Mouse (Mus musculus) ovary, postnatal 14 days (tissue): ENCODE results near the gene Brd7.

Experiments
- DNase-seq: peaks from one replicate; pipeline ENCODE4 v3.0.0; 2022; ENCODE audit warnings: low spot score

Gene Brd7

DNA sequence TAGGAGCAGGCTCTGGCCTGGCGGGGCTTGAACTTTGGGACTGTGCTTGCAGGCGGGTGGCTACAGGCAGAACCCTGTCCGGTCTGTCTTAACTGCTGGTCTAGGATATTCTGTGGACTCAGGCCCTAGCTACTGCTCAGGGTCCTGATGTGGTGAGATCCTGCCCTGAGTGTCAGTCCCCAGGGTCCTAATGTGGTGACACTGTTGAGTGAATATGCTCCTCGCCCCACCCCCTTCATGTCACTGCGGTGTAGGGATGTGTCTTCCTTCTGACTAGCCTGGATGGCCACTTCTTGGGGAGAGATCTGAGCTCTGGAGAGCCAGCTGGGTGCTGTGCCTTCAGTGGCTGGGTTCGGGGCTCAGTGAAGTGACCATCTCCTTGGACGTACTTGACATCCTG lies 52.1 kb downstream of the Brd7 start:
- no peak for DNase-seq

DNA sequence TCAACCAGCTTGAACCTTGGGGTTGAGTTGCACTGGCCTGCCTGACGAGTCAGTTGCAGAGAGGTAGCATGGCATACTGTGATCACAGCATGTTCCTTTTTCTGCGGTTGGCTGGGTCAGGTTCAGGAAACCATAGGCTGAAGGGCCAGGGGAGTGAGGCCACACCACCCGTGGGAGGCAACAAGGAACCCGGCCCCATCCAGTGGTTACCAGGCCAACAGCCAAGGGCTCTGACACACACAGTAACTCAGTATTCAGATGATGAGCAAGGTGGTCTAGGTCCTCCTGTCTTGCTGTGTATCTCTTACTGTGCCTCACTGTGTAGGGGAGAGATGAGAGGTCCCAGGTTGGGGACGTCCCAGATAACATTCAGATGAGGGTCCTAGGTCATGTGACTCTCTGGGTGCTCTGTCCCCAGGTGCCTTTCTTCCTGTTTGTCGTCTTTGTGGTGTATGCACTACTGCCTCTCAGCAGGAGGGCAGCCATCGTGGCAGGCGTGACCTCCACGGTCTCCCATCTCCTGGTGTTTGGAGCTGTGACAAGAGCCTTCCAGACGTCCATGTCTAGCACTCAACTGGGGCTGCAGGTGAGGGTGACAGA lies 52.6 kb downstream of the Brd7 start:
- DNase-seq: no peak

DNA sequence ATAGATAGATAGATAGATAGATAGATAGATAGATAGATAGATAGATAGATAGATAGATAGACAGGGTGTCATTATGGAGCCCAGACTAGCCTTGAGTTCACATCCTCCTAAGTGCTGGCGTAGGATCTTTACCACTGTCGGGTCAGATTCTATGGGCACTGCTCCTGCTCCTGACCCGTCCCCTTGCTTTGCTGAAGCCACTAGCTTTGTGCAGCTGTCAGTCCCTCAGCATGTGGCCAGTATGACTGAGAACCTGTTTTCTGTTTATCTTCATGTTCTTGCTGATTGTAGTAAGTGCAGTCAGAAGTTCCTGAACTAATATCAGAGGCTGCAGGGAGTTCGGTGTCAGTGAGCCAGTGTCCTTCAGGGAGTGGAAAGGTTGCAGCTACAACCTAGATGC lies 54.3 kb downstream of the Brd7 start:
- no peak for DNase-seq

DNA sequence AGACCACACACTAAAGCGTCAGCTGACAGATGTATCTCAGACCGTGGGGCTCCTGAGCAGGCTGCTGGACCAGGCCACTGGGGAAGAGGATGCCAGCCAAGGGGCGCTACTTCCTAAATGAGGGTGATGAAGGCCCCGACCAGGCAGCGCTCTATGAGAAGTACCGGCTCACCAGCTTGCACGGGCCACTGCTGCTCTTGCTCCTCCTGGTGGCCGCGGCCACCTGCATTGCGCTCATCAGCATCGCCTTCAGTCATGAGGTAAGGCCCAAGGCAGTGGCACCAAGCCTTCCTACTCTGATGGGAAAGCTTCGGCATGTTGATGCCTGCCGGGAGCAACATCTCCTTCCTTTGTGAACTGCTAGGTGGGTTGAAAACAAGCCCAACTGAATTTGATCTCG lies 55.5 kb downstream of the Brd7 start:
- no peak for DNase-seq

DNA sequence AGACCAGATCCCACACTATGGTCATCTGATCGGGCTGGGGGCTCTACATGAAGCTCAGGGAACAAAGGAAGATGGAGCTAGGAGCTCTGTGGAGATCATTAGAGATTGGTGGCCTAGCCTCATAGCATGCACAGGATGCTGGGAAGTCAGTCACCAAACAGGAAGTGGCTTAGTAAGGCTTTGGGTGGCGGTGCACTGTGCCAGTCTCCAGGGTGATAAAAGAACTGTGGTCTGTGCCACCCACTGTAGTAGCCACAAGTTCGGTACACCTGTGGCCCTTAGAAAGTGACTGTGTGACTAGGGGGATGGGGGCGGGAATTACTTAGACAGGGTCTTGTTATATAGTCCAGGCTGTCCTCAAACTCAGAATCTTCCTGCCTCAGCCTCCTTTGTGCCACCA lies 56.2 kb downstream of the Brd7 start:
- DNase-seq: no peak

DNA sequence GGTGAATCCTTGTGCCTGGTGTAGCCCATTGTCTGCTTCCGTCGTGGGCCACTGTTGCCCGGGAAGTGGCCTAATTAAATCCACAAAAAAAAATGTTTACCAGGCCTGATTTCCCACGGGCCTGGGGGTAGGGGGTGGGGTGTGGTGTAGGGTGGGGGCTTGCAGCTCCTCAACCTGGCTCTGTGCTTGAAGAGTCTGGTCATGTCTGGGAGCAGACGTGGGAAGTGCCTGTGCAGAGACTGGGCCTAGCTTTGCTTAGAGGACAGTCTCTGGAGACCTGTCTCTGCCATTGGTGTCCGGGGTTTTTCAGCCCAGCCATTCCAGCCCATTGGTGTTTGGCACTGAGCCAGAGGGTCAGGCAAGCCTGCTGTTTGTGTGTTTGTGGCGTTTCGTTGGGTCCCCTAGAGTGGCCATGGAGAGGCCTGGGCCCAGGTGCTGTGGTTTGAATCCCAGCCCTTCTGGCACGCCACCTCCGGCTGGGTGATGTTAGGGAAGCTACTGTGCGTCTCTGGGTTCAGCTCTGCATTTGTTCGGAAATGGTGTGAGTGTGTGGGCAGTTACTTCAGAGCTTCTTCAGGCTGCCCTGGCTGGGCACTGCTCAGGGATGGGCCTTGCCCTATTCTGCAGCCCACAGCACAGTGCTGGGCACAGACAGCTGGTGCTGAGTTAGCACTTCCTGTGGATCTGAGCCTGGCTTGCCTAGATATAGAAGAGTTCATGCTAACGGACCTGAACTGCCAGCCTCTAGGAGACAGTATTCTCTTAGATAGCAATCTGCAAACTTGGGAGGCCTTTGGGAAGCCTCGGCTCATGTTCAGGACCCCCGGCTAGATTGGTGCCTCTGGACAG lies 60.2 kb downstream of the Brd7 start:
- no peak for DNase-seq

DNA sequence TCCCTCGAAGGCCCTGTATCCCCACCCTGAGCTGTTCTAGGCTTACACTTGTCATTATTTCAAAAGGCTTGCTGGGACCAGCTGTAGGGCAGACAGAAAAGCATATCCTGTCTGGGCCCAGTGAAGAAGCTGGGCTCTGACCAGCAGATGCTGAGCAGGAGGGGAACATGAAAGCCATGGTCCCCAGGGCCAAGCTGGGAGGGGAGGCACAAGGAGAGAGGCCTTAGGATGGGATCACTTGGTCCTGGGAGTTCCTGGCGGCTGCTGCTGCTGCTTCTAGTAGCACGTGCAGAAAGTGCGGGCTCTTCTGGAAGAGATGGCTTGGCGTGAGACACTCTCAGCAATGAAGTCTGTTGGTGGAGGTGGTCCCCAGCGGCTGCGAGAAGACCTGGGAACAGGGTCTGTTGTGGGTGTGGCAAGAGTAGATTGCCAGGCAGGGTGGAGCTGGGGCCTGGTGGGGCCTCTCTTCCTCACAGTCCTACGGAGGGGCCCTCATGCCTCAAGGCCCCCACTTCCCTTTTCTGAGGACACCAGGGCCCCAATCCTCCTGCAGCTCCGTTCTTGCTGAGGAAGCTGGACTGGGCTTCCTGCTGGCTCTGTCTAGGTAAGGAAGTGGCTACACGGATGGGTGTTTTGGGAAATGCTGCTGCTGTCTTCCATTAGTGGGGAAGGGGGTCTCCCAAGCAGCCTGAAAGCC lies 61.9 kb downstream of the Brd7 start:
- no peak for DNase-seq

DNA sequence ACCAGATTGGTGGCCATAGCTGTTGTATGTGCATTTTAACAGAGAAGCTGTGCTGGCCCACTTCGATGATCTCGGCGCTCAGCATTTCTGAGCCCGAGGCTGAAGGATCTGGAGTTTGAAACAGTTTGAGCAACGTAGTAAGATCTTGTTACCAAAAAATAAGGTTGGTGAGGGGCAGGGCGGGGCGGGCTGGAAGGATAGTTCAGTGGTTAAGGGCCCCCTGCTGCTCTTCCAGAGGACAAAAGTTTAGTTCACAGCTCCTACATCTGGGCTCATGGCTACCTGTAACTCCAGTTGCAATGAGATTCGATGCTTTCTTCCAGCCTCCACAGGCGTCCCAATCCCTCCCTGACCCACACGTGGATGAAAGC lies 63.3 kb downstream of the Brd7 start:
- no peak for DNase-seq

DNA sequence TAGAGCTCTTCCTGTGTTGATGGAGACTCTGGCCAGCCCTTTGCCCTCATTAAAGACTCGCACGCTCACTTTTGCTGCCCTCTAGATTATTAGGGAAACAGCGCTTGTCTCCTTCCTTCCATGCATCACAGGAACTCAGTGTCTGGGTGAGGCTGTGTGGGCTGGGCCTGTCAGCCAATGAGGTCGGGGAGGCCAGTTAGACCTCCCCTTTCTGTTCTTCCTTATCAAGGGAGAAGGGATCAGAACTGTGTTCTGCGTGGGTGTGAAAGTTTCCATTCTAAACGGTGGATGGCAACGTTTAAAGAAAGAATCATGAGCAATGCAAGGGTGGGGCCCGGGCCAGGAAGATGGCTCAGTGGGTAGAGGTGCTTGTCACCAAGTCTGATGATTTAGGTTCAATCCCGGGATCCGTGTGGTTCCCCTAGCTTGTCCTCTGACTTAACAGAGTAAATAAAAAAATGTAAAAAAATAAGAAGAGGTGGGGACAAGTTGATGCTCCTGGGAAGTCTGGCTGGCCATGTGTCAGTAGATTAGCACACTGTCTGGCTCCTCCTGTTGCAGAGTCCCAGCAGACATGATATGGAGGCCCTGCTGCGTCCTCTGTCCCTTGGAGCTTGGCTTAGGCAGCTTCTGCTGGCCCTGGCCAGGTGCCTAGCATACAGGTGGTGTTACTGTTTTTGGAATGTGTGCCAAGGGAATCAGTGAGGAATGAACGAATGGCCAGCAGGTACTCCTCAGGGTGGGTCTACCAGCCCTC lies 63.8 kb downstream of the Brd7 start:
- DNase-seq: no peak

DNA sequence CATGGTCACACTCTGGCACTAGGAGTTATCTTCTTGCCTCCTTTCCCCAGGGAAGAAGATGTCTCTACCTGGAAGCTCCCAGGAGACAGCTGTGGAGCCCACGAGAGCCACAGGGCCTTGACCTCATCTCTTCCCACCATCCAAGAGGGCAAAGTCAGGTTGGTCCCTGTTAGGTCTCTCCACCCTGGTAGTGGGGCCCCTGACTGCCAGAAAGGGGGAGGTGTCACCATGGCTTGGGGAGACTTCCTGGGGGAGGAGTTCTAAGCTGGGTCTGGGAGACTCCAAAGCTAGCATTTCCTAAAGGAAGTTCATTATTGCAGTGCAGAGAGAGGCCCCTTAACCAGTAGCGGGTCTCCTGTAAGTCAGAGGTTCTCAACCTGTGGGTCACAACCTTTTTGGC lies 67.0 kb downstream of the Brd7 start:
- DNase-seq: no peak

DNA sequence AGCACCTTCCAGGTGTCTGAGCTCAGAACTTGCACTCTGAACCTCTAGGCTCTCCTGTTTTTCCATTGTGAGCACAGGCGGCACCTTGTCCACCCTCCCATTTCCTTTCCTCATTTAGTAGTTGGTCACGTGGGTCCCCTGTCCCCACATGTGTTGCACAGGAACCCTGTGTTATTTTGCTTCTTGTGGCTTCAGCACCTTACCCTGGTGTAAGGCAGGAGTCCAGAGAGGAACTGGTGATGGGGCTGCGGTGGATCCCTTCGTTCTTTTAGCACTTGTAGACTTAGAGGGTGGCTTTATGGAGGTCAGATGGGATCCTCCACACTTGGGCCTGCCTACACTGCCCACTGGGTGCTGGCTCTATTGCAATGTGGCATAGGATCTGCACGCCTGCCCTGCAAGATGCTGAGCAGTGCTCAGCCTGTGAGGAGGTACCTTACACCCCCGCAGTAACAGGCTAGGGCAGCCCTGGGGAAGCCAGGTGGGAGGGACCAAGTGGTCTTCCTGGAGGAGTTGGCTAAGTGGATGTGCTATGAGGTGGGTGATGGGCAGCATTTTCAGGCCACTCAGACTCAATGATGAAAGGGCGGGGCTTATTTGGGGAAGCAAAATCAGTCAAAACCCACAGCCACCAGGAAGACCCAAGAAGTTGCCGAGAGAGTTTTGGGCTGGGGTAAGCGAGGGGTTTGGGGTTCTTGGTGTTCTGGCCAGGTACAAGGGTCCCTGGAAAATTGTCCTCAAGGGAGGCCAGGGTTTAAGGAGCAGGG lies 68.2 kb downstream of the Brd7 start:
- DNase-seq: no peak

DNA sequence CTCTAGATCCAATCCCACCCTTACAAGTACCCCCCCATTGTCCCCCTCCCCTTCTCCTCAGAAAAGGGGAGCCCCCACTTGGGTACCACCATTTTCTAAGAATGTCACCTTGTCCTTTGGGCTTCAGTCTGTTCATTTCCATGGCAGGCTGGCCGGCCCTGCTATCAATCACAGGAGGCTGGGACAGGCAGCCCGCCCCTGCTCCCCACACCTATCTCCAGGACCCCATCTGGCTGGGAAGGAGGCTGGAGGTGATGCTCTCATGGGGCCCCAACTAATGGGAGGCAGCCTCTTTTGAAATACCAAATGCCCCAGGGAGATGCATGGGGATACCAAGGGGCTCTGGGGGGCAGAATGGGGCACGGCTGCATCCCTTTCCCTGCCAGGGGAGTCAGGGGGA lies 69.1 kb downstream of the Brd7 start:
- DNase-seq: no peak

DNA sequence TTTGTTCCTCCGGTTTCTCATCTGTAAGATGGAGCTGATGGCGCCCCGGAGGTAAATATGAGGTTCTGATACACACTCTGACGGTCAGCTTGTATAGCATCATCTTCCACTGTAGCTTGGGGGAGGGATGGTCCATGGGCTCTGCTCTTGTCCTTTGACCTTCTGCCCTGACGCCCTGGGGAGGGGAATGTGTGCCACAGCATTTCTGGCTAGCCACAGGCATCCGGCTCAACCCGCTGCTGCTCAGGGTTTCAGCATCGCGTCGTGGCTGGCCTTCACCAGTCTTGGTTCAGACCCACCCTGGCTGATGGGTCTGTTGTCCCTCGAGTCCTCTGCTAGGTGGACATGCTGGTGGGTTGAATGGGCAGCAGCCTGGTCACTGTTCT lies 70.7 kb downstream of the Brd7 start:
- DNase-seq: no peak

DNA sequence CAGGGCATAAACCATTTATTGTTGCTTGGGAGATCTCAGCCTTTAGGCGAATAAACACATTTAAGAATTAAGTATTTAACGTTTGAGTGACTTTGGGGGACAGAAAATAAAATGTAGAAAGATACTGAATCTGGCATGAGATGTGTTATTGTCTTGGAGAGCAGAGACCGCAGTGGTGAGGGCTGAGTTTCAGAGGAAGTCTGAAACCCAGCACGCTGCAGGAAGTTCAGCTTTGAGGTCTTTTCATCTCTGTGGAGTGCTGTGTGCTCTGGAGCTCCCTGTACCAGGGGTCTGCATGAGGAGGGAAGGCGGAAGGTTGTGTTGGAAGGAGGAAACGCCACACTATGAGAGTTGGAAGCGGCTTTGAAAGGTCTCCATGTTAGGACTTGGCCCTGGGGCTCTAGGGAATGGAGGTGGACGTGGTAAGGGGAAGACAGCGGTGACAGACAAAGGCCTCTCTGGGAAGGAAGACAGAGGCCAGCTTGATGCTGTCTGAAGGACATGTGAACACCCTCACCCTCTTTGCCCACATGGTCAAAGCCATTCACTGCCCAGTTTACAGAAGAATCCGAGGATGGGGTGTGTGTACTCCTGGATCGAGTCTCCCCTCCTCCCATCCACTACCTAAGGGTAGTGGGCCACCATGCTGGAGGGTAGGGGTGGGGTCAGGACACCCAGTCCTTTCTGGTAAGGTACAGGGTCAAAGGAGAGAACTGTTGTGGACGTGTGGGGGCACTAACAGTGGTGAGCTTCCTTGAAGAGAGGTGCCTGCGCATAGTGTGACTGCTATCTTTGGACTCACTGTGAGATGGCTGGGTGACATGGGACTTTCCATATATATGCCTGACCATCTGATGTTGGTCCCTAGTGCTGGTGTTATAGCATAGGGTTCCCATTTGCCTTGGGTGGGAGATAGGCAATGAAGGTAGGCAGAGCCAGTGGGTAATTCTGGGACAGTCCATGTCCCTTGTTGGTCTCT lies 71.4 kb downstream of the Brd7 start:
- DNase-seq: no peak

DNA sequence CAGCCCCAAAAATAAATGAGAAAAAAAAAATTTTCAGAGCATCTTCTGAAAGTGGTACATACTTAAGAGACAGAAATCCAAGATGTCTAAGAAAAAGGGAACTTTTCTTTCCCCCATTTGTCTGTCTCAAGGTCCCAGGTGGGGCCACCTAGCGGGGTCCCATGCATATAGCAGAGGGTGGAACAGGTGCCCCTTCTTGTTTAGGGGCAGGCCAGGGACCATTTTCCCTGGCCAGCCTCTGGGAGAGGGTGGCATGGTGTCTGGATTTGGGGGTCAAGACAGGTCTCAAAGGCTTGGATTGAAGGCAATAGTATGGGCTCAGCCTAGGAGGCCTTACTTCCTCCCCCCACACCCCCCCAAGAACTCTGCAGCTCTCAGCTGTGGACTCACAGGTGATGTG lies 72.1 kb downstream of the Brd7 start:
- DNase-seq: no peak

DNA sequence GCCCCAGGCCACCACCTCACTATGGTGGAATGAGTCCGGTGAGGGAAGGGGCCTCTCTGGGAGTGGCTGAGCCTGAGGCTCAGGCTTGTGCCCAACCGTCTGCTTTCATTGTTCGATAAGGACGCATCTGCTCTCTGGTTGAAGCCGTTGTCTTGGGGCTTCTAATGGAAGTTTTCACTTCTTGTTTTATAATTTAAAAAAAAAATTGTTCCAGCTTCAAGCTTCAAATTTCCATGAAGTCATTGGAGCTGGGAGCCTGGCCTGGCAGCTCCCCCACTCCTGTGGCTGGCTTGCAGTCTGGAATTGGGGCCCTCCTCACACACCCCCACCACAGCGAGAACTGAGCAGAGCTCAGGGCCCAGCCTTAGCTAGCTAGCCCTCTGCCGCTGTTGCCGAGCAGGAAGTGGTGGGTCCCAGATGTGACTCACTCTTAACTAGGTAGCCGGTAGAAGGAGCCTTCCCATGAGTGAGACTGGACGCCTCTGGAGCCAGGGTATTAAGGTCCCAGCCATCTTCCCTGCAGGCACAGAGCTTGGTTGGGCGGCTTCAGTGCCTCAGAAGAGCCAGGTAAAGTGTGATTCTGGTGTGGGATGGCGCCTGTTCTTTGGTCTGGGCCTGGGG lies 73.3 kb downstream of the Brd7 start:
- no peak for DNase-seq

DNA sequence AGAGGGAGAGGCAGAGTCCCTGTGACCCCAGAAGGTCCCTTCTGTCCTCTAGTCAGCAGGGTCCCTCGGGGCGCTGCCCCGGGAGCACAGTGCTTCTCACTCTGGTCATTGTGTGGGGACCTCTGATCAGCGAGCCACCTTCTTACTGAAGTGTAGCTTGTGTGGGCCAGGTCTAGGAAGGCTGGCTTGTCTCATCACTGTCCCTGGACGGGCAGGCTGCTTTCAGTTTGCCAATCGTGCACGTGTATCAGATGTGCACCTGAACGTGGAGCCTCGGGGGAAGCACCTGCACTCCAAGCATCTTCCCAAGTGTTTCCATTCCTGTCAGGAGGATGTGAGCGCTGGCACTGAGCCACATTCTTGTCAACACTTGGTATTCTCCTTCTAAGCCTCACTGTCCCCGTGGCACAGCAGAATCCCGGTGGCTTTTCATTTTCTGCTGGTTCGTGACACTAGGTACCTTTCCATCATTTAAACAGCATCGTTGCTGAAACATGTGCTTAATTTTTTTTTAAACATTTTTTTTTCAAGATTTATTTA lies 75.5 kb downstream of the Brd7 start:
- no peak for DNase-seq

DNA sequence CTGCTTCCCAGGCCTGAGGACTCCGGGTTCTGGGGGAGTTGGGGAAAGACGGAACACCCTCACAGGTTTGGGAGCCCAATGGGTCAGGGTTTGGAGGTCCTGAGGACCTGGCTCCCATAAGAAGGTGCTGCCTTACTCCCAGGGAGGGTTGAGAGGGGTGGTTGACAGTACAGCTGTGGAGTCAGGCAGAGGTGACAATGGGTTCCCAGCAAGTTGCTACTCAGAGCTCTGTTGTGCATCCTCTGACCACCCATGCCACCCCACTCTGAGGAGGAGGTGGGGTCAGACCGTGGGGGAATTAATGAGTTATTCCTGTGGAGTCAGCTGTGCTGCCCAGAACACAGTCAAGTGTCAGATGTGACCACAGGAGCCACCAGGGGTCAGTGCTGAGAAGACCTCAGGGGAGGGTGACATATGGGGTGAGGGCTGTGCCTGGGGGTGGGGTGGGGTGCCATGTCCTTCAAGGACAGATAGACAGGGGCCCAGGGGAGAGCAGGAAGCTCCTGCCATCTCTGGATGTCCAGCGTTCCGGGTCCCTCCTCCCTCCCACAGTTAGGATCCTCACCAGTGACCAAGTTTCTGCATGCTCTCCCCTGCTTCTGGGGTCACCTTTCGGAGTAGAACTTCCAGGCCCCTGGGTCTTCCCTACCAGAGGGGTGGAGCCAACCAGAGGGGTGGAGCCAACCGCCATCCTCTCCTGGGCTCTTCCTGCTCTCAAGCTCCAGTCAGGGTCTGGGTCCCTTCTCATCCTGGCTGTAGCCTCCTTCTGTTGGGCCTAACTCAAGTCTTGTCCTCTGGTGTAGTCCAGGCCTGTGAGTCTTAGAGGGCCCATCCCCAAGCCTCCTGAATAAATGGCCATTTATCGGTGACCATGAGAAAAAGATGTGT lies 76.3 kb downstream of the Brd7 start:
- DNase-seq: no peak

DNA sequence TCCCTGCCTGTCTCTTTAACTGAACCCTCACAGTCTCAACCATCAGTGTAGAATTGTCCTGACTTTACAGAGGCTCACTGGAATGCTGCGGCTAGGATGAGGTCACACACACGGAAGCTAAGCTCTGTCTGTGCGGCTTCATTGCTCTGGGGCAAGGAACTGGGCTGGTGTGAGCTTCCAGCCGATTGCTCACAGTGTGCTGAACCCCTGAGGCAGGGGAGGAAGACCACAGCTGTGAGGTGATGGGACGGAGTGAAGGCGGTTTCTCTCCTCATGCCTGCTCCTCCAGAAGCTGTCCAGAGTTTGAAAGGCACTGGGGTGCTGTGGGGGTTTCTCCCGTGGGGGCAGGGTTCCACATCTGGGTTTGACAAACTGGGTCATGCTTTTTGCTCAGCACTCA lies 77.3 kb downstream of the Brd7 start:
- DNase-seq: no peak
